12 mouse cellular contexts compared by ENCODE assay signal in genomic region chr1:132296051-132296450, GRCm38 (mm10). TPM values are rescaled to one million over a fixed set of nuclear protein-coding genes. Genes with fewer than 3 reads are reported as not detected.
DNase-seq lines count a peak whose midpoint lies in the region; ATAC-seq and TF ChIP-seq lines count a peak whose summit lies in the region.
"Had no signal": no experiment of that assay in that cellular context is flagged by ENCODE, and none has a peak within 500 bp of the region (broad histone marks: within the 10 kb centered on the region; RNA-seq: fewer than 3 reads in every experiment).

No protein-coding gene starts in this region.

- no peak for DNase-seq in lung, adult 2 months
- peak; percentile 60 for DNase-seq in adrenal gland, adult 8-10 months
- DNase-seq in lung, postnatal 0 days (ENCODE audit: low spot score): peak; percentile 70
- DNase-seq in layer of hippocampus, adult 9-10 months (ENCODE audit: low spot score): no peak
- no peak for DNase-seq in ovary, postnatal 10 days (ENCODE audit: low spot score)
- DNase-seq: cerebellum, adult 9-10 months; kidney, postnatal 4 days had no signal

- H3K9me3 ChIP-seq in forebrain, embryonic 13.5 days (replicated peaks): no peaks in the 10 kb centered on the region
- H3K9me3 ChIP-seq in forebrain, embryonic 16.5 days (ENCODE audit: control insufficient read depth, low read length): no peaks in the 10 kb centered on the region
- H3K9me3 ChIP-seq in lung, embryonic 15.5 days: no peaks in the 10 kb centered on the region
- H3K9me3 ChIP-seq in lung, postnatal 0 days (ENCODE audit: low read length): no peaks in the 10 kb centered on the region
- H3K9me3 ChIP-seq: limb, embryonic 12.5 days; stomach, embryonic 15.5 days had no signal

- WGBS in forebrain, embryonic 13.5 days: 67% methylated on average over 3 of the region's 3 CpGs
- 54% methylated on average over 3 of the region's 3 CpGs for WGBS in forebrain, embryonic 16.5 days
- 50% methylated on average over 3 of the region's 3 CpGs for WGBS in lung, embryonic 15.5 days
- 57% methylated on average over 3 of the region's 3 CpGs for WGBS in lung, adult 2 months
- 53% methylated on average over 3 of the region's 3 CpGs for WGBS in lung, postnatal 0 days

- peaks cover 59% of the 10 kb centered on the region for H3K4me1 ChIP-seq in forebrain, embryonic 13.5 days
- peaks cover 42% of the 10 kb centered on the region for H3K4me1 ChIP-seq in forebrain, embryonic 16.5 days (replicated peaks; ENCODE audit: control insufficient read depth, insufficient read depth, low read length)
- H3K4me1 ChIP-seq in lung, embryonic 15.5 days: peaks cover 74% of the 10 kb centered on the region
- H3K4me1 ChIP-seq in lung, adult 2 months (ENCODE audit: control insufficient read depth, insufficient read depth, low read length): peaks cover 10% of the 10 kb centered on the region
- H3K4me1 ChIP-seq in lung, postnatal 0 days (ENCODE audit: insufficient read depth, low read depth, low read length): peaks cover 25% of the 10 kb centered on the region; the same call in 1 of the 2 replicates

- no peak for ATAC-seq in forebrain, embryonic 13.5 days
- ATAC-seq in forebrain, embryonic 16.5 days: no peak
- ATAC-seq in lung, embryonic 15.5 days (ENCODE audit: borderline replicate concordance, extremely low read depth, low FRiP score, low TSS enrichment): no peak
- peak; percentile 5; the same call in 1 of the 2 replicates for ATAC-seq in lung, postnatal 0 days

- peak overlapping the region; percentile 31; the same call in 1 of the 2 replicates for H3K27ac ChIP-seq in forebrain, embryonic 13.5 days
- H3K27ac ChIP-seq in forebrain, embryonic 16.5 days (ENCODE audit: low read length): no peak overlapping the region
- H3K27ac ChIP-seq in lung, embryonic 15.5 days: peak overlapping the region; percentile 84
- H3K27ac ChIP-seq in lung, postnatal 0 days (ENCODE audit: low read length): peak overlapping the region; percentile 43; the same call in 1 of the 2 replicates
- H3K27ac ChIP-seq: limb, embryonic 12.5 days; stomach, embryonic 15.5 days had no signal

- H3K4me2 ChIP-seq in forebrain, embryonic 13.5 days: no peak overlapping the region
- no peak overlapping the region for H3K4me2 ChIP-seq in forebrain, embryonic 16.5 days (ENCODE audit: low read length)
- H3K4me2 ChIP-seq in lung, embryonic 15.5 days: no peak overlapping the region
- H3K4me2 ChIP-seq in lung, postnatal 0 days (replicated peaks; ENCODE audit: low read depth, low read length): no peak overlapping the region
- H3K4me2 ChIP-seq: limb, embryonic 12.5 days; stomach, embryonic 15.5 days had no signal

- H3K4me3 ChIP-seq in forebrain, embryonic 13.5 days: no peak overlapping the region
- H3K4me3 ChIP-seq in forebrain, embryonic 16.5 days (replicated peaks; ENCODE audit: low read length): no peak overlapping the region
- H3K4me3 ChIP-seq in lung, embryonic 15.5 days: no peak overlapping the region
- H3K4me3 ChIP-seq in lung, adult 2 months (replicated peaks; ENCODE audit: extremely low read depth, low read depth, low read length): no peak overlapping the region
- no peak overlapping the region for H3K4me3 ChIP-seq in lung, postnatal 0 days (ENCODE audit: low read depth, low read length)
- H3K4me3 ChIP-seq: limb, embryonic 12.5 days; stomach, embryonic 15.5 days had no signal

- peaks cover 31% of the 10 kb centered on the region for H3K27me3 ChIP-seq in forebrain, embryonic 13.5 days
- peaks cover 6% of the 10 kb centered on the region; the same call in 1 of the 2 replicates for H3K27me3 ChIP-seq in forebrain, embryonic 16.5 days (replicated peaks; ENCODE audit: control insufficient read depth, insufficient read depth, low read length)
- H3K27me3 ChIP-seq in lung, embryonic 15.5 days: peaks cover 33% of the 10 kb centered on the region
- H3K27me3 ChIP-seq in lung, postnatal 0 days (replicated peaks; ENCODE audit: insufficient read depth, low read length): 0 out of 2 replicates have a peak, but pooled peaks cover 3% of the 10 kb centered on the region

- no peak for TF ChIP-seq POLR2A in lung, adult 2 months (IDR thresholded peaks at IDR 0.05; ENCODE audit: borderline replicate concordance, extremely low read depth, low read depth, low read length)

- no peaks in the 10 kb centered on the region for H3K36me3 ChIP-seq in forebrain, embryonic 13.5 days (ENCODE audit: poor library complexity, severe bottlenecking)
- H3K36me3 ChIP-seq in forebrain, embryonic 16.5 days (ENCODE audit: control insufficient read depth, insufficient read depth): no peaks in the 10 kb centered on the region
- H3K36me3 ChIP-seq in lung, embryonic 15.5 days: no peaks in the 10 kb centered on the region
- H3K36me3 ChIP-seq in lung, postnatal 0 days (ENCODE audit: insufficient read depth, low read length): no peaks in the 10 kb centered on the region
- H3K36me3 ChIP-seq: limb, embryonic 12.5 days; stomach, embryonic 15.5 days had no signal

- no peak overlapping the region for H3K9ac ChIP-seq in forebrain, embryonic 13.5 days
- no peak overlapping the region for H3K9ac ChIP-seq in forebrain, embryonic 16.5 days (replicated peaks; ENCODE audit: low read depth, low read length)
- no peak overlapping the region for H3K9ac ChIP-seq in lung, embryonic 15.5 days
- no peak overlapping the region for H3K9ac ChIP-seq in lung, postnatal 0 days (replicated peaks; ENCODE audit: low read depth)
- H3K9ac ChIP-seq: limb, embryonic 12.5 days; stomach, embryonic 15.5 days had no signal

- no peak for TF ChIP-seq EP300 in lung, postnatal 0 days (IDR thresholded peaks at IDR 0.05)

- no peak for TF ChIP-seq CTCF in lung, adult 2 months (IDR thresholded peaks at IDR 0.05; ENCODE audit: insufficient read depth, low read length)
- TF ChIP-seq CTCF in lung, postnatal 0 days (IDR thresholded peaks at IDR 0.05): no peak

RNA-seq across cellular contexts. Expression of gene Klhdc8a, which starts 2.4 kb away (rescaled TPM):
- polyA plus RNA-seq in forebrain, embryonic 13.5 days (2015; fragmentation: Nextera tagmentation; extraction: Ambion mirVana): 1.2 and 1.6 TPM in 2 replicates
- 2.7 and 3.4 TPM in 2 replicates for polyA plus RNA-seq in forebrain, embryonic 16.5 days (2015; fragmentation: Nextera tagmentation; extraction: Ambion mirVana)
- 0.52 and 0.56 TPM in 2 replicates for polyA plus RNA-seq in lung, embryonic 15.5 days (2015; fragmentation: Nextera tagmentation; extraction: Ambion mirVana)
- polyA plus RNA-seq in lung, adult 2 months (2012; rRNA removed): 3.2 and 4.6 TPM in 2 replicates
- total RNA-seq in adrenal gland, adult 8-10 months (2022): 100 to 1,000 TPM; 161 to 353 (median 258) TPM
- 4.1 and 4.4 TPM in 2 replicates for polyA plus RNA-seq in lung, postnatal 0 days (2015; fragmentation: Nextera tagmentation; extraction: Ambion mirVana)

RNA-seq across cellular contexts. Expression of gene Nuak2, which starts 19.9 kb away (rescaled TPM):
- 28.8 and 36.5 TPM in 2 replicates for polyA plus RNA-seq in forebrain, embryonic 13.5 days (2015; fragmentation: Nextera tagmentation; extraction: Ambion mirVana)
- 13.3 and 13.4 TPM in 2 replicates for polyA plus RNA-seq in forebrain, embryonic 16.5 days (2015; fragmentation: Nextera tagmentation; extraction: Ambion mirVana)
- 19.5 and 21.1 TPM in 2 replicates for polyA plus RNA-seq in lung, embryonic 15.5 days (2015; fragmentation: Nextera tagmentation; extraction: Ambion mirVana)
- 9.6 and 10.4 TPM in 2 replicates for polyA plus RNA-seq in lung, adult 2 months (2012; rRNA removed)
- total RNA-seq in adrenal gland, adult 8-10 months (2022): 10 to 100 TPM in 1 of 4 experiments, 1 to 10 TPM in 3; 3.8 to 11.9 (median 5.2) TPM
- 11.9 and 12.1 TPM in 2 replicates for polyA plus RNA-seq in lung, postnatal 0 days (2015; fragmentation: Nextera tagmentation; extraction: Ambion mirVana)

Comparison
In these comparisons a context has a peak if more than half of its experiments do, and no peak if none do; other contexts are left out.
1. DNase-seq: peak in adrenal gland, adult 8-10 months (single experiment) and lung, postnatal 0 days (single experiment); none in lung, adult 2 months (single experiment), layer of hippocampus, adult 9-10 months (single experiment) and ovary, postnatal 10 days (single experiment).